Mouse (Mus musculus): ENCODE measurements around the gene Gm28778.
A peak's percentile ranks its signal among the peaks of the same experiment; 100 is the strongest.
"Not testable (repeated sequence)": the region's sequence is repeated elsewhere in the genome, so short reads cannot be mapped to it uniquely, and the experiment has no call there.

The Gm28778 gene

DNA sequence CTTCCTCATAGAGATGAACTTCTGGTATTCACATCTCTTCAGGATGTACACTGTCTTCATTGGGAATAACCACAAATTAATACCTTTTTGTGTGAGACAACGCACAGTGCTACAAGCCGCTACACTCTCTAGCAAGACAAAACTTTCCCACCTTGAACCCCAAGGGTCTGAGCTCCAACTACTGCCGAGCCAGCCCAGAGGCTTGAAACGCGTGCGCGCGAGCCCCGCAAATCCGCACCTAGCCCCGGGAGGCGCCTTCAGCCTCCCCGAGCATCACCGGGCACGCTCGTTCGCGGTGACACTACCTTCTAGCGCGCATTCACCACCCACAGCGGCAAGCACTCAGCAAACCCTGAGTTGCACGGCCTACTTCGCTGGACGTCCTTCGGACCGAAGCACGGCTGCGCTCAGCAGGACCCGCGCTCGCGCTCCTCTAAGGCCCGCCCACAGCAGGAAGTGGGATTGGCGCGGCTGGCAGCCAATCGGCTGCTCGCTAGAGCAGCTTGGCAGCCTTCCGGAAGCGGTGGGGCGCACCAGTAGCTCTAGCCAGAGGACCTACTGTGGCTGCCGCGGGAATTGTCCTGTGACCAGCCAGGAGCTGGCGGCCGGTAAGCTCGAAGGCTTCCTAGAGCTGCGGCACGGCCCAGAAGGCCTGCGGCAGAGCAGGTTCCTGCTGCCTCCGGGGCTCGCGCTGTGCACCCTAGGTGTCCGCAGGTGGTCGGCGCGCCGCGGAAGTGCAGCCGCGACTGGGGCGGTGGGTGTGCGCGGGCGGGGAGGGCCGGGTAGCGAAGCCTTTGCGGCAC, at the start of gene Gm28778, which contains the start of the genes Pms1 and Ormdl1:
Gm28778 (plus strand) TSS at position 531 of the 803 bp plus-strand sequence.
Pms1 (minus strand) TSS at position 438 of the 803 bp plus-strand sequence.
Ormdl1 (plus strand) TSS at position 515 of the 803 bp plus-strand sequence.
- peak; percentile 83 to 88 for DNase-seq (ENCODE audit: low spot score in 2 of 2)

DNA sequence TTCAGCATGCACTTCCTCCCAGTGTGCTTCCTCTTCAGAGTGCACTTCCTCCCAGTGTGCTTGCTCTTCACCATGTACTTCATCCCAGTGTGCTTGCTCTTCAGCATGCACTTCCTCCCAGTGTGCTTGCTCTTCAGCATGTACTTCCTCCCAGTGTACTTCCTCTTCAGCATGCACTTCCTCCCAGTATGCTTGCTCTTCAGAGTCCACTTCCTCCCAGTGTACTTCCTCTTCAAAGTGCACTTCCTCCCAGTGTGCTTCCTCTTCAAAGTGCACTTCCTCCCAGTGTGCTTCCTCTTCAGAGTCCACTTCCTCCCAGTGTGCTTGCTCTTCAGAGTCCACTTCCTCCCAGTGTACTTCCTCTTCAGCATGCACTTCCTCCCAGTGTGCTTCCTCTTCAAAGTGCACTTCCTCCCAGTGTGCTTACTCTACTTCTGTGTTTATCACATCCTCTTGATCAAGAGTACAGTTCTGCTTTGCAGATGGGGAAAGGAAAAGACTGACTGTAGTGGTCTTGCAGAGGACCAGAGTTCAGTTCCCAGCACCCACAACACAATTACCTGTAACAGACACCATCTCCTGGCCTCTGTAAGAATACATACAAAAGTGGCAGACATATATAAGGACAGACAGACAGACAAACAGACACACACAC, 31.8 kb upstream of the Gm28778 start:
- not testable (repeated sequence) for DNase-seq (ENCODE audit: low spot score in 2 of 2)

DNA sequence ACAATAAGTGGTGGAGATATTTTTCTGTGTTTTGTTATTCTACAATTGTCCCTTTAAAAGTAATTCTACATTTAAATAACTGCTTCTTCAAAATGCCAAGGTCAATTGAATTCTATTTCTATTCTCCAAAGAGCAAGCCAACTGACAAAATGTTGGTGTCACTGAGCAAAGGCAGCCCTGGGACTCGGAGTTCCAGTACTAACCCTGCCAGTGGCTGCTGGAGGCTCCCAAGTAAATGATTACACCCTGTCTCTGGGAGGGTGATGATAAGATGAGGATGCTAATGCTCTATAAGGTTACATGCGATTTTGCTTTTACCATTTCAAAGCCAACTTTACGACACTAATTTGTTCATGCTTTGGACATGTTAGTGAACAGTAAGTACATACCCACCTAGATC, 27.0 kb upstream of the Gm28778 start:
- DNase-seq (ENCODE audit: low spot score in 2 of 2), result no peak

DNA sequence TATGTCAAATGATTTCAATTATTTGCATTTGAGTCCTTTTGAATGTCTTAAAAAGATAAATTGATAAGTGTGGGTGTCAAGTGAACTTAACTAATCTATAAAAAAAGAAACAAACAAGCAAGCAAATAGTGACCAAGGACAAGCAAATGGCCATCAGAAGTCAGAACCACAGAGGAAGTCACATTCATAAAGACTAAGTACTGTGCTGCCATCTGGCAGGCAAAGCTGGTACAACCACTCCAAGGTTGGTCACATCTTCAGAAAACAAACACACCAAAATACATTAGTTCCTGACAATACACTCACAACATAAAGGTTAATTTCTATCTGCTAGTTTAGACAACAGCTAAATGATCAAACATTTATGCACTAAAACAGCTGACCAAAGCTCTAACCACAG, 24.3 kb upstream of the Gm28778 start:
- peak in 1 of 2 experiments; percentile 5 for DNase-seq (ENCODE audit: low spot score in 2 of 2)

DNA sequence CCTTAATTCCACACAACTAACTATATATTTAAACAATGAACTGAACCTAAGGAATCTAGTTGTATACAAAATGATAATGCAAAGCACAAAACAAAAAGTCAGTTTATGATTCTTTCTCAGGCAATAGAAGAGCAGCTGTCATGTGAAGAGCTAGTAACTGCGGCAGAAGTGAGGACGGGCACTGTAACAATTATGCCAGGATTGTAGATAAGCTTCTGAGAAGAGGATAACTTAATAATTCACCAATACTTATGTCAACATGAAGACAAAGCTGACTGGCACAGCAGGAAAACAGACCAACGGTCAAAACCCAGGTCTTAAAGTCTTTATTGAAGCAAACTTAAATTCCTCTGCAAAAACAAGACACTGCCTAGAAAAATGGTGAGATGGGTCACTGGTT, 5.7 kb upstream of the Gm28778 start:
- DNase-seq (ENCODE audit: low spot score in 2 of 2), result no peak

DNA sequence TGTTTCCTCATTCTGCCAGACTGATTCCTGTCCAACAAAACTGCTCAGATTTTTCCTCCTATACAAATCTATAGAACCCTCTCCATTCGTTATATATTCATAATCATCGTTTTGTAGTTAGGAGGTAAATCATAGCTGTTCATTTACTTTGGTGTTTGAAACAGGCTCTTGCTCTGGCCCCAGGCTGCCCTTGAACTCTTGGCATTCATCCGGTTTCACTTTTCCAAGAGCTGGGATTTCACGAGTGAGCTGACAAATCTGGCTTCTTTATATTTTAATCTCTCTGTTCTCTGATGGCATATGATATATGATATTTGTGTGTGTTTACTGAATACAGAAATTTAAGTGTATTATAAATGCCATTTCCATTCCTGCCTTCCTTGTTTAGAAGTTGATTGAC, 3.6 kb downstream of the Gm28778 start:
- DNase-seq (ENCODE audit: low spot score in 2 of 2), result no peak

DNA sequence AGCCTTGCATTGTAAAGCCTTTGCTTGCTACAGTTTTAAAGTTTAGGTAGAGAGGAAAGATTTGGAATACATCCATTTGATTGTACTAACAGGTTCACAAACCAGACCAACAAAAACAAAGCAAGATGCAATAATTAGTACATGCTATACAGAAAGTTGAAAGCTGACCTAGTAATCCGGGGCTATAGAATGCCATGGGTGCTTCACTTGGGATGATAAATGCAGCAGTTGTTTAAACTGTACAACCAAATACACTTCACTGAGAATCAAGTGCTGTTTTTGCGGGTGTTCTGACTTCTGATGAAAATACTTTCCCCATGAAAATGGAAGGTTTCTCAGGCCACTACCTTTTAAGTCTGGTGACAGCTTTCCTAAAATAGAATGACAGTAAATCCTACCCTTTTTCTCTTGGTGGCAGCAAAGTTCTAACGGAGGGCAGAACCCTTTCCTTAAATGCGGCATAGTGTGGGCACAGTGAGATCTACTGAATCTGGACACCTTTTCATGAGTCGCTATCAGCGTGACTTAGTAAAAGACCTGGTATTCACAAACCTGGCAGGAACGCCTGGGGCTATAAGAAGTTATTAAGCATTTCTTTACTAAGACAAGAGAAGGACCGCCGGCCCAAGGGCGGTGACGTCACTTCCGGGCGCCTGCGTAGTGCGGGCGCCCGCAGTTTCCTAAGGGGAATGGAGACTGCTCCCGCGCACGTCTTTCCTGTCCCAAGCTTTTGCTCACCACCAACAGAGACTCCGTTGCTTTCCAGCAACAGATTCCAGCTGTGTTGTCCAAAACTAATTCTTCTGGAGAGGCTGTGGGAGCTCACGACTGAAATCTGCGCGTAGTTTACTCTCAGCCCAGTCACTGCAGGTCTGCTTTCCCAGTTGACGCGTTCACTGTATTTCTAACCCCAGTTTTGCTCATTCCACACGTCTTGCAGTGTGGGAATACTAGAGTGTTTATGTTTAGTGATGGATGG, 16.4 kb downstream of the Gm28778 start, which contains the start of gene Osgepl1:
Osgepl1 (plus strand) TSS at position 636 of the 979 bp plus-strand sequence.
- DNase-seq (ENCODE audit: low spot score in 2 of 2), result peak; percentile 63 to 81

DNA sequence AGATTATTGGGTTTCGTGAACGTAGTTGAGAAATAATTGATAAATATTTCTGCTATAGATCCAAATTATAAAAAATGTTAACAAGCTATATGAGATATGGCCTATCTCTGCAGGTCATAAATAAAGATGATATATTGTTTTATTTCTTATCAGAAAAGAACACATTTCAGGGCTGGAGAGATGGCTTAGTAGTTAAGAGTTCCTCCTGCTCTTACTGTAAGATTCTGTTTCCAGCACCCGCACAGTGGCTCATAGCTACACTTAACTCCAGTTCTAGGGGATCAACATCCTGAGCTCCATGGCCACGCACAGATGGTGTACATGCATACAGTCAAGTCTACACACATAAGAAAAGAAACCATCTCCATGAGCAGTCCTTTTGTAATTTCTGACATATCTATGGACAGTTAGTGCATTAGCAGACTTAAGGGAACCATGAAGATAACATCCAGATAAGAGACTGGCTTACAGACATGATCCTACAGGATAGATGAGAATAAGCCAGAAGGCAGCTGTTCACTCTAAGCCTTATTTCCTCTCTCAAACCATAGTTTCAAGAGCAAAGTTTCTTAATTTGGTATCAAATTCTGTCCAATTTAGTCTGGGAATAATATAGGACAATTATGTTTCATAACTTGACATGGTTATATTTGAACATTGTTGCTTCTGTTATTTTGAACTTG, 24.9 kb downstream of the Gm28778 start:
- DNase-seq (ENCODE audit: low spot score in 2 of 2), result no peak

DNA sequence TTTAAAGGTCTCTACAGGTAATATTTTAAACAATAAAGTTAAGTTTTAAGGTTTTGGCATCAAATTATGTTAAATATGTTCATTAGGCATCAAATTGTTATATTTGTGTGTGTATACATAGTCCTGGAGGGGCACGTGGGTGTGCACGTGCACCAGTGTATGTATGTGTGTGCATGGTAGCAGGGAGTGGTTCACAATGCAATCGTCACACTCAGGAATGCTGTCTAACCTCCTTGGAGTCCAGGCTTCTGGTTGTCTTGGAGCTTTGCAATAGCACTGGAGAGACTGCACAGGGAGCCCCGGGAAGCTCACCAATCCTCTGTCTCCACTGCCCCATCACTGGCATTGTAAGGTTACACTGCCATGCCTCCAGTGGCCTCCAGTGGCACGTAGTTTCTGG, 26.3 kb downstream of the Gm28778 start:
- no peak for DNase-seq (ENCODE audit: low spot score in 2 of 2)

DNA sequence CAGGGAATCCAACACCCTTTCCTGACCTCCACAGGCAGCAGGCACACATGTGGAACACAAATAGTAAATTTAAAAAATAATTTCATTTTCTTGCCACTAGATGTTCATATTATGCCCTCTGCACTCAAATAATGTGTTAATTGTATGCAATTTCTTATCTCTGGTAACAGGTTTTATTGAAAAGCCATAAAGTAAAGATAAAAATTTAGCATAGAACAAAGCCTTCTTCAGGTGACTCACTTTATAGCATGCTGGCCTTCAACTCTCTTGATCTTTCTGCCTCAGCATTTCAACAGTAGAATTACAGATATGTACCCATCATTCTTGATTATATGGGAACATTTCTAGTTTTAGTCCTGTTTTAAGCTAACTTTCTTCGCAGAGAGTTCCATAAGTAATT, 27.4 kb downstream of the Gm28778 start:
- no peak for DNase-seq (ENCODE audit: low spot score in 2 of 2)

DNA sequence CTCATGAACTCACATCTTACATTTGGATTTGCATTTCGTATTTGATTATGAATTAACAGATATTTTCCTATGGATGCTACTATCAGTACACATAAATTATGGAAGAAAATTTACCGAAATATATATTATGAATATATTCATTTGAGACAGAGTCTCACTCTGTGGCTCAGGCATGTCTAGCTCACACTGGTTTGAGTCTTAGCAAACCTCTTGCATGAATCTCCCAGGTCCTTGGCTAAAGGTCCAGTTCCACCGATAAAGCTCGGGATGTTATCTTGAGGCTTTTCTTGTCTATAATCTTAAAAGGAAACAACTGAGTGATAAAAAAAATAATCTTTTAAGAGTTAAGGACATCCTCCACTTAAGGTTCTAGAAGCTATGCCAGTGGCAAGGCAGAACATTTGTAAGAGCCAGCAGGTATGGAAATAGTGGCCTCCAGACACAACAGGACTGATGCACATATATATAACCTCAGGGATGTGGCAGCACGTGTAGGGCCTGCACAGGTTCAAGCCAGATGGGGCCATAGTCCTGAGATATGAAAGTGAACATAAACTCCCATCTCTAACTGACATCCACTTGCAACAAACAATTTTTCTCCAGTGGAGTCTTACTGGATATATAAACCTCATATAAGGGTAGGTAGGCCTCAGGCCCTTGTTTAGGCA, 28.1 kb downstream of the Gm28778 start:
- no peak for DNase-seq (ENCODE audit: low spot score in 2 of 2)

DNA sequence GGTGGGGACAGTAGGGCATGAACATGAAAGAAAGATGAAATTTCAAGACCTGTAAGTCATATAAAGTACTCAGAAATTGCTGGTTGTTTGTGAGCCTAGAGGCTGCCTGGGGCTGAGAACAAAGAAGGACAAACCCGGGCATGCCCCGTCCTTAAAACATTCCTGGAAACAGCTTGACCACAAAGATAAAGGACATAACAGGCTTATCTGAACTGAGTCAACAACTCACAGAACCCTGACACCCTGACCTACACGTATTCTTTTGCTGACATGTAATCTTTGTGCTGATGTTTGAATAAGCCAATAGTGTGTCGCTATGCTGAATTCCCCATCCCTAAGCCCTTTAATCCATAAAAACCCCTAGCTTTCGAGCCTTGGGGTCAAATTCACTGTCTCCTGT, 36.6 kb downstream of the Gm28778 start:
- not testable (repeated sequence) for DNase-seq (ENCODE audit: low spot score in 2 of 2)

DNA sequence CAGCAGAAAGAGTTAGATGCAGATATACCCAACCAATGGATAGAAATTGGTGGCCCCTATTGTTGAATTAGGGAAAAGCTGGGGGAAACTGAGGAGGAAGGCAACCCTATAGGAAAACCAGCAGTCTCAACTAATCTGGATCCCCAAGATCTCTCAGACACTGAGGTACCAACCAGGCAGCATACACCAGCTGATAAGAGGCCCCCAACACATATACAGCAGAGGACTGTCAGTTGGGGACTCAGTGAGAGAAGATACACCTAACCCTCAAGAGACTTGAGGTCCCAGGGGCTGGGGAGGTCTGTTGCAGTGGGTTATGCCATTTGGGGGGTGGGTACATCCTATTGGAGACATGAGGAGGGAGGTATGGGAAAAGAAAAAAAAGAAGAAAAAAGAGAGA, 38.6 kb downstream of the Gm28778 start:
- DNase-seq (ENCODE audit: low spot score in 2 of 2), result no peak

DNA sequence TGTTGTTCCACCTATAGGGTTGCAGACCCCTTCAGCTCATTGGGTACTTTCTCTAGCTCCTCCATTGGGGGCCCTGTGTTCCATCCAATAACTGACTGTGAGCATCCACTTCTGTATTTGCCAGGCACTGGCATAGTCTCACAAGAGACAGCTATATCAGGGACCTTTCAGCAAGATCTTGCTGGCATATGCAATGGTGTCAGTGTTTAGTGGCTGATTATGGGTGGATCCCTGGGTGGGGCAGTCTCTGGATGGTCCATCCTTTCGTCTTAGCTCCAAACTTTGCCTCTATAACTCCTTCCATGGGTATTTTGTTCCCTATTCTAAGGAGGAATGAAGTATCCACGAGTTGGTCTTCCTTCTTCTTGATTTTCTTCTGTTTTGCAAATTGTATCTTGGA, 40.5 kb downstream of the Gm28778 start:
- not testable (repeated sequence) for DNase-seq (ENCODE audit: low spot score in 2 of 2)

DNA sequence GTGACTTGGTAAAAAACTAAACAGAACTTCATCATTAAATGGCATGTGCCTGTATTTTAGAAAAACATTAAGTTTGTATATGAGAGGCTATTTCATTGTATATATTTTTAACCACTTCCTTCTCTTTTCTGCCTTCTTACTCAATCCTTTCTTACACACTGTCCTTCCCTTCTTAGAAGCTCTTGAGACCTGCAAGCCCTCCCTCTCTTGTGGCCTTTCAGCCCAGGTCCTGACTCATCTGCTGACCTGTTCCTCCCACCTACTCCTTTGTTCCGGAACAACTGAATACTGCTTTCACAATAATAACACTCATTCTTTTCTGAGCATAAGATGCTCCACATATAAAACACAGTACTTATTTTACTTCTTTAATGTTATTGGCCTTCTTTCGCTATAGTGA, 44.2 kb downstream of the Gm28778 start:
- DNase-seq (ENCODE audit: low spot score in 2 of 2), result no peak

DNA sequence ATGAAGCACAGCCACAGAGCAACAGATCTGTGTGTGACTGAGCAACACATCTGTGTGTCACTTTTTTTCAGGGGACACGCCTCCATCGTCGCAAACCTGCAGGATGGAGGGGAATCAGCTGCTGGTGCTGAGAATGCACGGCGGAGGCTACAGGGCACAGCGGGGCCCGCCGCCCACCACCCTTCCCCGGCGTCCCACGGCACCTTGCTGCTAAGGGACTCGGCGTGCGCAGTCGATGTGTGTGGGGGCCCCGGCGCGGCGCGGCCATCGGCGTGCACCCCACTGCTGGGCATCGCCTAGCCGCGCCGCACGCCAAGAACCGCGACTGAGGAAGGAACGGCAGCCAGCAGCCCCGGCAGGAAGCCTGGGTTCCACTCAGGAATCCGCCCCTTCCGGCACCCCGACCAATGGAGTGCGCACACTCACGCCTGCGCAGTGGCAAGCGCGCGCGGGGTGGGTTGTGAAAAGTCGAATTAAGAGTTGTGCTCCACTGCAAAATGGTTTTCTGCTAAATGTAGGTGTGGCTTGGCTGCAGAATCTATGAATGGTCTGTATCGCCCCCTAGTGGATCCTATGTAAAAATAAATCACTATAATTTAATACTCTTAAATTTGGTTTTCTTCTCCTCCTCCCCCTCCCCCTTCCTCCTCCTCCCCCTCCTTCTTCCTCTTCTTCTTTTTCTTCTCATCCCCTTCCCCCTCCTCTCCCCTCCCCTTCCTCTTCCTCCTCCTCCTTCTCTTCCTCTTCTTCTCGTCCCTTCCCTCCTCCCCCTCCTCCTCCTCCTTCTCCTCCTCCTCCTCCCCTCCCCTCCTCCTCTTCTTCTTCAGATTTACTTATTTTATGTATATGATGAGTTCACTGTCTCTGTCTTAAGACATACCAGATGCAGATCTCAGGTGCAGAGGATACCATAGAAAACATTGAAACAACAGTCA, 55.7 kb downstream of the Gm28778 start, which contains the start of the genes Asdurf, Gm28551 and Asnsd1:
Asdurf (minus strand) TSS at position 293 of the 935 bp plus-strand sequence.
Gm28551 (minus strand) TSS at position 341 of the 935 bp plus-strand sequence.
Asnsd1 (minus strand) TSS at position 426 of the 935 bp plus-strand sequence.
- DNase-seq (ENCODE audit: low spot score in 2 of 2), result peak; percentile 97

DNA sequence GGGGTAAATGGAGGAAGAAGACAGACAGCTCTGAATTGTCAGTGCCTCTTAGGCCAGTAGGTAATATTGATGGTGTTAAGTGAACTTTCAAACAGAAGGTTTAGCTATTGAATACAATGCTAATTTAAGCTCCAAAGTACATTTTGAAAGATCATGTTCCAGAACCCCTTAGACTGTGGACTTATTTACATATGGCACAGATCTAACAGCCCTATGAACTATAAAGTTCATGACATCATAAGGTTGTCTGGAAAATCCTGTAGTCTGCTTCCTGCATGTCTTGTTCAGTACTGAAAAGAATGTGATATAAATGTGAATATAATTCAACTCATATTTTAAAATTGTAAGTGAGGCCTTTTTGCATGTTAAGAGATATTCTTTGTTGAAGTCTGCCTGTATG, 62.1 kb downstream of the Gm28778 start:
- no peak for DNase-seq (ENCODE audit: low spot score in 2 of 2)
